Mouse (Mus musculus) forebrain, embryonic 16.5 days (tissue): ENCODE results near the gene Ttc32. TPM values are rescaled to one million over a fixed set of nuclear protein-coding genes. Genes with fewer than 3 reads are reported as not detected.

Experiments
- polyA plus RNA-seq: library from polyadenylated mRNA; unstranded; fragments of >200 nt; fragmentation: Nextera tagmentation; extraction: Ambion mirVana; gene quantifications from 2 replicates; pipeline ENCODE4 v1.2.1, GENCODE M21; 2015

The Ttc32 gene
- polyA plus RNA-seq, 1 experiment from 2014 or later: 8.9 TPM

Other genes with a start within 250 kb of the Ttc32 start
- gene Laptm4a, start 108.3 kb upstream of the Ttc32 start, polyA plus RNA-seq: 280 and 300 TPM in 2 replicates
- 0.15 and 1.1 TPM in 2 replicates for gene Matn3, start 82.1 kb upstream of the Ttc32 start, polyA plus RNA-seq
- 25.5 and 28.6 TPM in 2 replicates for gene Wdr35, start 56.1 kb upstream of the Ttc32 start, polyA plus RNA-seq